Mouse (Mus musculus): ENCODE measurements around the gene Fkrp. TPM values are rescaled to one million over a fixed set of nuclear protein-coding genes. Genes with fewer than 3 reads are reported as not detected.

The Fkrp gene
- 43.6 and 49.7 TPM in 2 replicates for polyA plus RNA-seq (2015; fragmentation: Nextera tagmentation; extraction: Ambion mirVana)

DNA sequence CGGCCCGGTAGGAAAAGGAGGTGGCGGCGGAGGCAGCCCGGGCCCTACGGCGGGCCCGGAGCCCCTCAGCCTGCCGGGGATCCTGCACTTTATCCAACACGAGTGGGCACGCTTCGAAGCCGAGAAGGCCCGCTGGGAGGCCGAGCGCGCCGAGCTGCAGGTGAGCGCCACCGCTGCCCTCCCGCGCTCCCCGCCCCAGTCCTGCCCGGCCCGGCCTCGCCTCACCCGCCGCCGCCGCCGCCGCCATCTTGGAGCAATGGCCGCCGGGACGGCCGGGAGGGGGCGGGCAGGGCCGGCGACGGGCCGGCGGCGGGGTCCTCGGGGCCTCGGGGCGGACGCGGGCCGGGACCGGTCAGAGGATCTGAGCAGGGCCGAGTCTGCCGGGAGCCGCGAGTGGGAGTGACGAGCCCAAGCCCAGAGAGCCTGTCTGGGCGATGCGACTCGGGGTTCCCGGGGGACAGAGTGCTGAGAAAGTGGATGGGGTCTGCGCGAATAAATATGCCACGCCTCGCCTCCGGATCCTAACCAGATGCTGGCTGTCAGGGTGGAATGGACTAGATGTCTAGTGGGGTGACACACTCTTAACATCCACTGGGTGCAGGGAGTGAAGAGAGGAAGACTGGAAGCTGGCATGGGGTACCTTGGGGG is at the start of gene Fkrp:
TSS of gene Fkrp (minus strand) at position 258 of the 648 bp plus-strand sequence.

DNA sequence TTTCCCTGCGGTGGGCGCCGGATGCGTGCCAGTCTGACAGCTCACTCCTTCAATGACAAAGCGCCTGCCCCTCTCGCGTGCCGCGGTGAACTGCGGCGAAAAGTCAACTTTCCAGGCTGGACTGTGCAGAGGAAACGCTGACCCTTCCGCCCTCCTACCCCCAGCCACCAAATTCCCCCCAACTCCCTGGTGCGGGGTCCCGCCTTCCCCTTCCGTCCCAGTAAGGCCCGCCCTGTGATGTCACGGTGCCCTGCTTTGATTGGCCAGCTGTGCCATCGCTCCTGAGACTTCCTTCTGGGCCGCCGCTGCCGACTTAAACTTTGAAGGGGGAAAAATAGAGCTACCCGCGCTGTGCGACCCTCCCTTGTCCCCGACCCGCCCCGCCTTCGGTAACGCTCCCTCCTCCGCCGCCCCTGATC is 26.1 kb upstream of the Fkrp start, which contains the start of gene Prkd2:
TSS of gene Prkd2 (plus strand) at position 258 of the 419 bp plus-strand sequence.

DNA sequence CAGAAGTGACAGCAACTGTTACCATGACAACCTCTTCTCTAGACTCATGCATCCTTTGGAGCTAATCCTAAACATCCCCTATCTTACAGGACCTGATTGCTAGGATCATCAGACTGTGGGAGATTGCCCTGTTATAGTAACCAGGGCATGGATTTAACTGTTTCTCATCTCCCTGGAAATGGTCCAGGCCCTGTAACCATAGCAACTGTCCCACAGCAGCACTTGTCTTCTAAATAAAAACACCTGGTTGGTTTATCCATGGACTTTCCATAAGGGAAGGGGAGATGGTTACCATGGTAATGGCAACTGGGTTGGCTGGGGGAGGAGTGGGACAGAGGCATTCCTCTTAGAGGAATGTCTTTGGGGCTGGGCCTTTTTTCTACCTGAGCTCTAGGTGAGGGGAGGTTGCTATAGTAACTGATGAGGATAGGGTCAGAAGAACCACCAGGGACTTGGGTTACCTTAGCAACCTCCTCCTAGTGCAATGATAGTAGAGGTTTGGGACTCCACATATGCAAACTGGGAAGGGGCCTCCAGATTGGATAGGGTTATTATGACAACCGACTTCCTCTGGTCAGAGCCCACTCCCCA is 1.1 kb downstream of the Fkrp start, which contains the start of gene Strn4:
TSS of gene Strn4 (plus strand) at position 539 of the 591 bp plus-strand sequence.

DNA sequence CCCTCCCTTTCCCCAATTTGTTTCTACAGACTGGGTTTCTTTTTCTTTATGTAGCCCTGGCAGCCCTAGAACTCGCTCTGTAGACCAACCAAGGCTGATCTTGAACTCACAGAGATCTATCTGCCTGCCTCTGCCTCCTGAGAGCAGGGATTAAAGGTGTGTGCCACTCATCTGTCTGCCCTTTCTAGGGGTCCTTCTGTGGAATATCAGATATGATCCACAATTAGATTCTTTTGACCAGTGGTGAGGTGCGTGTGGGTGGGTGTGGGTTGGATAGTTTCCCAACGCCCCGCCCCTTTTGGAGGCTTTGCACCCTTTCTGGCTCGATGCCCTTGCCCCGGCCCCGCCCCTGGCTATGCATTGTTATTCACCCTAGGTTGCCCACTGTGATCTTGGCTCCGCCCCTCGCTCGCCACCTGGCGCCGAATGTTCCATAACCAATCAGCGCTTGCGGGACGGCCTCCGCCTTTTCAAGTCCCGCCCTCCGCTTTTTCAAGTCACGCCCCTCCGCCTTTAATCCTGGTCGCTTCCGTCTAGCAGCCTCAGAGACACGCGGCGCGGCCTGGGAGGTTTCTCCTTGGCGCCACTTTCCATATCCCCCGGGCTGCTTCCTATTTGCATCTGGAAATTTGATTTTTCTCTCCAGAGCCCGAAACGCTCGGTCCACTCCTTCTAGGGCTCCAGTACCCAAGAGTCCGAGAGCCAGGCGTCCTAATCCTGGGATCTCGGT is 35.5 kb downstream of the Fkrp start, which contains the start of gene Slc1a5:
TSS of gene Slc1a5 (plus strand) at position 516 of the 730 bp plus-strand sequence.

Other genes with a start within 250 kb of the Fkrp start
- gene Arhgap35, start 201.7 kb downstream of the Fkrp start, polyA plus RNA-seq (2015; fragmentation: Nextera tagmentation; extraction: Ambion mirVana), result 23.5 and 25.8 TPM in 2 replicates
- gene Ceacam15, start 141.0 kb downstream of the Fkrp start, polyA plus RNA-seq (2015; fragmentation: Nextera tagmentation; extraction: Ambion mirVana), result 0.25 TPM in 1 of 2 replicates, not detected in the other
- 0.33 and 0.57 TPM in 2 replicates for gene Ceacam9, start 94.8 kb downstream of the Fkrp start, polyA plus RNA-seq (2015; fragmentation: Nextera tagmentation; extraction: Ambion mirVana)
- gene Ap2s1, start 78.3 kb downstream of the Fkrp start, polyA plus RNA-seq (2015; fragmentation: Nextera tagmentation; extraction: Ambion mirVana), result 513 and 574 TPM in 2 replicates
- 8.7 and 10.1 TPM in 2 replicates for gene Slc1a5, start 35.4 kb downstream of the Fkrp start, polyA plus RNA-seq (2015; fragmentation: Nextera tagmentation; extraction: Ambion mirVana)
- gene Strn4, start 843 bp downstream of the Fkrp start, polyA plus RNA-seq (2015; fragmentation: Nextera tagmentation; extraction: Ambion mirVana), result 121 and 149 TPM in 2 replicates
- 5.4 and 6.6 TPM in 2 replicates for gene Prkd2, start 26.2 kb upstream of the Fkrp start, polyA plus RNA-seq (2015; fragmentation: Nextera tagmentation; extraction: Ambion mirVana)
- 11.2 and 15.7 TPM in 2 replicates for gene Dact3, start 58.6 kb upstream of the Fkrp start, polyA plus RNA-seq (2015; fragmentation: Nextera tagmentation; extraction: Ambion mirVana)
- 1.5 and 1.8 TPM in 2 replicates for gene Gng8, start 75.1 kb upstream of the Fkrp start, polyA plus RNA-seq (2015; fragmentation: Nextera tagmentation; extraction: Ambion mirVana)
- 0.37 TPM in 1 of 2 replicates, not detected in the other for gene Ptgir, start 89.8 kb upstream of the Fkrp start, polyA plus RNA-seq (2015; fragmentation: Nextera tagmentation; extraction: Ambion mirVana)
- 389 and 426 TPM in 2 replicates for gene Calm3, start 107.4 kb upstream of the Fkrp start, polyA plus RNA-seq (2015; fragmentation: Nextera tagmentation; extraction: Ambion mirVana)
- 148 and 154 TPM in 2 replicates for gene Pnmal2, start 128.0 kb upstream of the Fkrp start, polyA plus RNA-seq (2015; fragmentation: Nextera tagmentation; extraction: Ambion mirVana)
- gene Pnmal1, start 142.9 kb upstream of the Fkrp start, polyA plus RNA-seq (2015; fragmentation: Nextera tagmentation; extraction: Ambion mirVana), result 40.6 and 46.3 TPM in 2 replicates
- 10.7 and 12.8 TPM in 2 replicates for gene Gm42372, start 166.4 kb upstream of the Fkrp start, polyA plus RNA-seq (2015; fragmentation: Nextera tagmentation; extraction: Ambion mirVana)
- 2.6 and 3.3 TPM in 2 replicates for gene Ccdc8, start 176.0 kb upstream of the Fkrp start, polyA plus RNA-seq (2015; fragmentation: Nextera tagmentation; extraction: Ambion mirVana)
- gene Ppp5c, start 211.2 kb upstream of the Fkrp start, polyA plus RNA-seq (2015; fragmentation: Nextera tagmentation; extraction: Ambion mirVana), result 126 and 135 TPM in 2 replicates
- 3.0 and 4.4 TPM in 2 replicates for gene Hif3a, start 245.7 kb upstream of the Fkrp start, polyA plus RNA-seq (2015; fragmentation: Nextera tagmentation; extraction: Ambion mirVana)